Mouse (Mus musculus): ENCODE results near the gene Morc4. TPM values are rescaled to one million over a fixed set of nuclear protein-coding genes. Genes with fewer than 3 reads are reported as not detected.

Gene Morc4
- 6.5 and 6.7 TPM in 2 replicates for polyA plus RNA-seq (2012)

- no peak for TF ChIP-seq GATA1 (IDR thresholded peaks at IDR 0.05; ENCODE audit: low read length)
These were observed at the start of gene Morc4 for GRCm38 (mm10) chrX:139870938-139871791. TSS of gene Morc4 (minus strand) at chrX:139871677.

GRCm38 (mm10) chrX:139920572-139920971 is 49.1 kb upstream of the Morc4 start:
- no peak for TF ChIP-seq GATA1 (IDR thresholded peaks at IDR 0.05; ENCODE audit: low read length)

GRCm38 (mm10) chrX:139891387-139891786 is 19.9 kb upstream of the Morc4 start:
- TF ChIP-seq GATA1 (IDR thresholded peaks at IDR 0.05; ENCODE audit: low read length), result no peak

GRCm38 (mm10) chrX:139883221-139883620 is 11.7 kb upstream of the Morc4 start:
- no peak for TF ChIP-seq GATA1 (IDR thresholded peaks at IDR 0.05; ENCODE audit: low read length)

GRCm38 (mm10) chrX:139877936-139878335 is 6.5 kb upstream of the Morc4 start:
- no peak for TF ChIP-seq GATA1 (IDR thresholded peaks at IDR 0.05; ENCODE audit: low read length)

GRCm38 (mm10) chrX:139877105-139877504 is 5.6 kb upstream of the Morc4 start:
- no peak for TF ChIP-seq GATA1 (IDR thresholded peaks at IDR 0.05; ENCODE audit: low read length)

GRCm38 (mm10) chrX:139870300-139870711 is 1.2 kb downstream of the Morc4 start:
- no peak for TF ChIP-seq GATA1 (IDR thresholded peaks at IDR 0.05; ENCODE audit: low read length)

- no peak for TF ChIP-seq GATA1 (IDR thresholded peaks at IDR 0.05; ENCODE audit: low read length)
These were observed 12.1 kb downstream of the Morc4 start for GRCm38 (mm10) chrX:139859402-139859801.

- no peak for TF ChIP-seq GATA1 (IDR thresholded peaks at IDR 0.05; ENCODE audit: low read length)
These were observed 16.7 kb downstream of the Morc4 start for GRCm38 (mm10) chrX:139854795-139855194.

GRCm38 (mm10) chrX:139841091-139841490 is 30.4 kb downstream of the Morc4 start:
- no peak for TF ChIP-seq GATA1 (IDR thresholded peaks at IDR 0.05; ENCODE audit: low read length)

GRCm38 (mm10) chrX:139839057-139839456 is 32.4 kb downstream of the Morc4 start:
- TF ChIP-seq GATA1 (IDR thresholded peaks at IDR 0.05; ENCODE audit: low read length), result no peak

- TF ChIP-seq GATA1 (IDR thresholded peaks at IDR 0.05; ENCODE audit: low read length), result no peak
These were observed 39.0 kb downstream of the Morc4 start for GRCm38 (mm10) chrX:139832464-139832863.

- no peak for TF ChIP-seq GATA1 (IDR thresholded peaks at IDR 0.05; ENCODE audit: low read length)
These were observed 42.9 kb downstream of the Morc4 start for GRCm38 (mm10) chrX:139828363-139829092.

GRCm38 (mm10) chrX:139826926-139827325 is 44.6 kb downstream of the Morc4 start:
- no peak for TF ChIP-seq GATA1 (IDR thresholded peaks at IDR 0.05; ENCODE audit: low read length)

- no peak for TF ChIP-seq GATA1 (IDR thresholded peaks at IDR 0.05; ENCODE audit: low read length)
These were observed 46.1 kb downstream of the Morc4 start for GRCm38 (mm10) chrX:139825402-139825801.

GRCm38 (mm10) chrX:139815201-139815600 is 56.3 kb downstream of the Morc4 start:
- no peak for TF ChIP-seq GATA1 (IDR thresholded peaks at IDR 0.05; ENCODE audit: low read length)

Data from G1E-ER4 (cell line).